Mouse (Mus musculus) left cerebral cortex, postnatal 14 days (tissue): ENCODE measurements around the gene Uck2. TPM values are rescaled to one million over a fixed set of nuclear protein-coding genes. Genes with fewer than 3 reads are reported as not detected.
A peak's percentile ranks its signal among the peaks of the same experiment; 100 is the strongest.

Experiments
- DNase-seq, 2 experiments: peaks; one replicate each; pipeline ENCODE4 v3.0.0; 2021 to 2022; ENCODE audit warnings: low spot score in 2 of 2, mixed read lengths in 1 of 2
- intact Hi-C: fragments of 180-260 bp; cut with DNase I; formaldehyde crosslinking; loops from one replicate; pipeline ENCODE4 v1.15.1; 2025
- total RNA-seq, 2 experiments: library from RNA; stranded (reverse); gene quantifications; 2 replicates each; pipeline ENCODE4 v1.2.3; 2021

Gene Uck2
- total RNA-seq, 2 experiments from 2014 or later = 74.1 to 81.2 TPM

- DNase-seq = no peak
- intact Hi-C loops = loop anchor here (2.0 kb wide), 1 partner anchor 53 kb away; no protein-coding TSS in a partner anchor
These were observed 236 bp upstream of the Uck2 start for GRCm38 (mm10) chr1:167285356-167285755.

GRCm38 (mm10) chr1:167284837-167285319 is 242 bp downstream of the Uck2 start:
- DNase-seq = peak; percentile 76 to 80
- intact Hi-C loops = loop anchor here (2.0 kb wide), 1 partner anchor 52 kb away; no protein-coding TSS in a partner anchor

GRCm38 (mm10) chr1:167284258-167284836 is 773 bp downstream of the Uck2 start:
- peak; percentile 59 to 75 for DNase-seq
- intact Hi-C loops = loop anchor here (2.0 kb wide), 1 partner anchor 52 kb away; no protein-coding TSS in a partner anchor

- intact Hi-C loops = loop anchor here (2.0 kb wide), 1 partner anchor 51 kb away; no protein-coding TSS in a partner anchor
- peak in 1 of 2 experiments; percentile 73 for DNase-seq
These were observed 1.5 kb downstream of the Uck2 start for GRCm38 (mm10) chr1:167283441-167284257.

GRCm38 (mm10) chr1:167282768-167283167 is 2.4 kb downstream of the Uck2 start:
- no peak for DNase-seq
- intact Hi-C loops = no loop called here

- no peak for DNase-seq
These were observed 3.0 kb downstream of the Uck2 start for GRCm38 (mm10) chr1:167282112-167282511.

GRCm38 (mm10) chr1:167280061-167280460 is 5.1 kb downstream of the Uck2 start:
- DNase-seq = no peak
- intact Hi-C loops = no loop called here

More at GRCm38 (mm10) chr1:167282112-167282511, 3.0 kb downstream of the Uck2 start:
- intact Hi-C loops = no loop called here

GRCm38 (mm10) chr1:167279160-167279715 is 5.9 kb downstream of the Uck2 start:
- intact Hi-C loops = no loop called here
- DNase-seq = no peak

- intact Hi-C loops = no loop called here
- DNase-seq = no peak
These were observed 6.7 kb downstream of the Uck2 start for GRCm38 (mm10) chr1:167278395-167278794.

- intact Hi-C loops = no loop called here
- DNase-seq = no peak
These were observed 10.3 kb downstream of the Uck2 start for GRCm38 (mm10) chr1:167274646-167275390.

GRCm38 (mm10) chr1:167273380-167274163 is 11.5 kb downstream of the Uck2 start:
- no peak for DNase-seq
- intact Hi-C loops = no loop called here

- intact Hi-C loops = no loop called here
- DNase-seq = no peak
These were observed 13.3 kb downstream of the Uck2 start for GRCm38 (mm10) chr1:167271841-167272240.

- no peak for DNase-seq
- intact Hi-C loops = no loop called here
These were observed 13.8 kb downstream of the Uck2 start for GRCm38 (mm10) chr1:167271304-167271703.

- intact Hi-C loops = no loop called here
- no peak for DNase-seq
These were observed 14.6 kb downstream of the Uck2 start for GRCm38 (mm10) chr1:167270342-167271111.

- intact Hi-C loops = no loop called here
- DNase-seq = peak; percentile 76 to 83
These were observed 15.3 kb downstream of the Uck2 start for GRCm38 (mm10) chr1:167269856-167270270.

- intact Hi-C loops = no loop called here
- DNase-seq = no peak
These were observed 15.7 kb downstream of the Uck2 start for GRCm38 (mm10) chr1:167269350-167269811.

- intact Hi-C loops = no loop called here
- DNase-seq = no peak
These were observed 16.6 kb downstream of the Uck2 start for GRCm38 (mm10) chr1:167268360-167269063.
